Mouse (Mus musculus): ENCODE results near the gene Apob. TPM values are rescaled to one million over a fixed set of nuclear protein-coding genes. Genes with fewer than 3 reads are reported as not detected.
A peak's percentile ranks its signal among the peaks of the same experiment; 100 is the strongest.

Apob gene
- 0.04 and 0.05 TPM in 2 replicates for polyA plus RNA-seq (2014; fragmentation: Nextera tagmentation; extraction: Ambion mirVana)

GRCm38 (mm10) chr12:7977466-7978189 lies at the start of gene Apob:
Gene Apob (plus strand): TSS chr12:7977648.
- no peaks in the 10 kb centered on the region for H3K36me3 ChIP-seq (ENCODE audit: control insufficient read depth, insufficient read depth, low read length)
- H3K9ac ChIP-seq (ENCODE audit: low read depth, low read length), result no peak within 1 kb of the TSS
- H3K4me2 ChIP-seq (ENCODE audit: low read depth, low read length), result no peak within 1 kb of the TSS
- WGBS, result 79% methylated on average over 20 of the region's 20 CpGs
- H3K4me3 ChIP-seq (ENCODE audit: low read depth, low read length), result no peak within 1 kb of the TSS
- H3K4me1 ChIP-seq (ENCODE audit: control insufficient read depth, insufficient read depth, low read length), result no peaks in the 10 kb centered on the region
- no peak within 1 kb of the TSS for H3K27ac ChIP-seq (replicated peaks; ENCODE audit: low read depth, low read length)
- no peaks in the 10 kb centered on the region for H3K9me3 ChIP-seq (ENCODE audit: control insufficient read depth, low read length)
- no peak for ATAC-seq (ENCODE audit: low read depth)
- no peak for DNase-seq (ENCODE audit: low spot score)
- H3K27me3 ChIP-seq (replicated peaks; ENCODE audit: control insufficient read depth, insufficient read depth, low read length), result no peaks in the 10 kb centered on the region

- DNase-seq (ENCODE audit: low spot score) (no peak), ATAC-seq (ENCODE audit: low read depth) (no peak)
- Histone ChIP-seq H3K27ac (replicated peaks; ENCODE audit: low read depth, low read length) (no peak overlapping the region), H3K4me2 (ENCODE audit: low read depth, low read length) (no peak overlapping the region), H3K4me1 (ENCODE audit: control insufficient read depth, insufficient read depth, low read length) (no peaks in the 10 kb centered on the region), H3K9me3 (ENCODE audit: control insufficient read depth, low read length) (no peaks in the 10 kb centered on the region), H3K36me3 (ENCODE audit: control insufficient read depth, insufficient read depth, low read length) (no peaks in the 10 kb centered on the region), H3K27me3 (replicated peaks; ENCODE audit: control insufficient read depth, insufficient read depth, low read length) (no peaks in the 10 kb centered on the region), H3K9ac (ENCODE audit: low read depth, low read length) (no peak overlapping the region), H3K4me3 (ENCODE audit: low read depth, low read length) (no peak overlapping the region)
- 45% methylated on average over 4 of the region's 4 CpGs for WGBS
Measured at GRCm38 (mm10) chr12:7932405-7932920, 45.0 kb upstream of the Apob start.

- Histone ChIP-seq H3K27me3 (replicated peaks; ENCODE audit: control insufficient read depth, insufficient read depth, low read length) (no peaks in the 10 kb centered on the region), H3K36me3 (ENCODE audit: control insufficient read depth, insufficient read depth, low read length) (no peaks in the 10 kb centered on the region), H3K9me3 (ENCODE audit: control insufficient read depth, low read length) (no peaks in the 10 kb centered on the region), H3K4me2 (ENCODE audit: low read depth, low read length) (no peak overlapping the region), H3K27ac (replicated peaks; ENCODE audit: low read depth, low read length) (no peak overlapping the region), H3K4me3 (ENCODE audit: low read depth, low read length) (no peak overlapping the region), H3K4me1 (ENCODE audit: control insufficient read depth, insufficient read depth, low read length) (no peaks in the 10 kb centered on the region), H3K9ac (ENCODE audit: low read depth, low read length) (no peak overlapping the region)
- ATAC-seq (ENCODE audit: low read depth), result no peak
- no peak for DNase-seq (ENCODE audit: low spot score)
- 78% methylated on average over 9 of the region's 9 CpGs for WGBS
Measured at GRCm38 (mm10) chr12:7950098-7950745, 27.2 kb upstream of the Apob start.

GRCm38 (mm10) chr12:7958851-7959250 lies 18.6 kb upstream of the Apob start:
- no peak overlapping the region for H3K9ac ChIP-seq (ENCODE audit: low read depth, low read length)
- H3K27ac ChIP-seq (replicated peaks; ENCODE audit: low read depth, low read length), result no peak overlapping the region
- no peak overlapping the region for H3K4me2 ChIP-seq (ENCODE audit: low read depth, low read length)
- no peaks in the 10 kb centered on the region for H3K4me1 ChIP-seq (ENCODE audit: control insufficient read depth, insufficient read depth, low read length)
- H3K9me3 ChIP-seq (ENCODE audit: control insufficient read depth, low read length), result no peaks in the 10 kb centered on the region
- no peaks in the 10 kb centered on the region for H3K36me3 ChIP-seq (ENCODE audit: control insufficient read depth, insufficient read depth, low read length)
- no peak for DNase-seq (ENCODE audit: low spot score)
- WGBS, result 54% methylated on average over 1 of the region's 1 CpGs
- no peak overlapping the region for H3K4me3 ChIP-seq (ENCODE audit: low read depth, low read length)
- H3K27me3 ChIP-seq (replicated peaks; ENCODE audit: control insufficient read depth, insufficient read depth, low read length), result no peaks in the 10 kb centered on the region
- ATAC-seq (ENCODE audit: low read depth), result no peak

GRCm38 (mm10) chr12:7959310-7959918 lies 18.0 kb upstream of the Apob start:
- Histone ChIP-seq H3K9me3 (ENCODE audit: control insufficient read depth, low read length) (no peaks in the 10 kb centered on the region), H3K4me2 (ENCODE audit: low read depth, low read length) (no peak overlapping the region)
- 82% methylated on average over 6 of the region's 6 CpGs for WGBS

GRCm38 (mm10) chr12:7962314-7962927 lies 15.0 kb upstream of the Apob start:
- Histone ChIP-seq H3K9ac (ENCODE audit: low read depth, low read length) (no peak overlapping the region), H3K4me2 (ENCODE audit: low read depth, low read length) (peak overlapping the region; percentile 18; the same call in 1 of the 2 replicates), H3K9me3 (ENCODE audit: control insufficient read depth, low read length) (no peaks in the 10 kb centered on the region), H3K36me3 (ENCODE audit: control insufficient read depth, insufficient read depth, low read length) (no peaks in the 10 kb centered on the region), H3K27ac (replicated peaks; ENCODE audit: low read depth, low read length) (no peak overlapping the region), H3K4me1 (ENCODE audit: control insufficient read depth, insufficient read depth, low read length) (no peaks in the 10 kb centered on the region), H3K4me3 (ENCODE audit: low read depth, low read length) (no peak overlapping the region), H3K27me3 (replicated peaks; ENCODE audit: control insufficient read depth, insufficient read depth, low read length) (no peaks in the 10 kb centered on the region)
- ATAC-seq (ENCODE audit: low read depth) (no peak), DNase-seq (ENCODE audit: low spot score) (peak; percentile 63)
- WGBS, result 30% methylated on average over 5 of the region's 5 CpGs

More at GRCm38 (mm10) chr12:7959310-7959918, 18.0 kb upstream of the Apob start:
- Histone ChIP-seq H3K27ac (replicated peaks; ENCODE audit: low read depth, low read length) (no peak overlapping the region), H3K9ac (ENCODE audit: low read depth, low read length) (no peak overlapping the region), H3K27me3 (replicated peaks; ENCODE audit: control insufficient read depth, insufficient read depth, low read length) (no peaks in the 10 kb centered on the region), H3K4me1 (ENCODE audit: control insufficient read depth, insufficient read depth, low read length) (no peaks in the 10 kb centered on the region), H3K4me3 (ENCODE audit: low read depth, low read length) (no peak overlapping the region), H3K36me3 (ENCODE audit: control insufficient read depth, insufficient read depth, low read length) (no peaks in the 10 kb centered on the region)
- ATAC-seq (ENCODE audit: low read depth) (no peak), DNase-seq (ENCODE audit: low spot score) (no peak)

GRCm38 (mm10) chr12:7967221-7967620 lies 10.2 kb upstream of the Apob start:
- no peaks in the 10 kb centered on the region for H3K9me3 ChIP-seq (ENCODE audit: control insufficient read depth, low read length)
- 94% methylated on average over 2 of the region's 2 CpGs for WGBS
- H3K36me3 ChIP-seq (ENCODE audit: control insufficient read depth, insufficient read depth, low read length), result no peaks in the 10 kb centered on the region
- H3K4me2 ChIP-seq (ENCODE audit: low read depth, low read length), result no peak overlapping the region
- H3K9ac ChIP-seq (ENCODE audit: low read depth, low read length), result no peak overlapping the region
- H3K27me3 ChIP-seq (replicated peaks; ENCODE audit: control insufficient read depth, insufficient read depth, low read length), result no peaks in the 10 kb centered on the region
- ATAC-seq (ENCODE audit: low read depth) (no peak), DNase-seq (ENCODE audit: low spot score) (no peak)
- H3K4me1 ChIP-seq (ENCODE audit: control insufficient read depth, insufficient read depth, low read length), result no peaks in the 10 kb centered on the region
- H3K27ac ChIP-seq (replicated peaks; ENCODE audit: low read depth, low read length), result no peak overlapping the region
- no peak overlapping the region for H3K4me3 ChIP-seq (ENCODE audit: low read depth, low read length)

- no peak overlapping the region for H3K4me3 ChIP-seq (ENCODE audit: low read depth, low read length)
- no peaks in the 10 kb centered on the region for H3K27me3 ChIP-seq (replicated peaks; ENCODE audit: control insufficient read depth, insufficient read depth, low read length)
- H3K4me1 ChIP-seq (ENCODE audit: control insufficient read depth, insufficient read depth, low read length), result no peaks in the 10 kb centered on the region
- DNase-seq (ENCODE audit: low spot score), result no peak
- ATAC-seq (ENCODE audit: low read depth), result no peak
- no peak overlapping the region for H3K4me2 ChIP-seq (ENCODE audit: low read depth, low read length)
- H3K36me3 ChIP-seq (ENCODE audit: control insufficient read depth, insufficient read depth, low read length), result no peaks in the 10 kb centered on the region
- WGBS, result 81% methylated on average over 2 of the region's 2 CpGs
- H3K27ac ChIP-seq (replicated peaks; ENCODE audit: low read depth, low read length), result no peak overlapping the region
- H3K9me3 ChIP-seq (ENCODE audit: control insufficient read depth, low read length), result no peaks in the 10 kb centered on the region
- H3K9ac ChIP-seq (ENCODE audit: low read depth, low read length), result no peak overlapping the region
Measured at GRCm38 (mm10) chr12:7970301-7970700, 7.1 kb upstream of the Apob start.
